Mouse (Mus musculus): ENCODE measurements around the gene Syna.

DNA sequence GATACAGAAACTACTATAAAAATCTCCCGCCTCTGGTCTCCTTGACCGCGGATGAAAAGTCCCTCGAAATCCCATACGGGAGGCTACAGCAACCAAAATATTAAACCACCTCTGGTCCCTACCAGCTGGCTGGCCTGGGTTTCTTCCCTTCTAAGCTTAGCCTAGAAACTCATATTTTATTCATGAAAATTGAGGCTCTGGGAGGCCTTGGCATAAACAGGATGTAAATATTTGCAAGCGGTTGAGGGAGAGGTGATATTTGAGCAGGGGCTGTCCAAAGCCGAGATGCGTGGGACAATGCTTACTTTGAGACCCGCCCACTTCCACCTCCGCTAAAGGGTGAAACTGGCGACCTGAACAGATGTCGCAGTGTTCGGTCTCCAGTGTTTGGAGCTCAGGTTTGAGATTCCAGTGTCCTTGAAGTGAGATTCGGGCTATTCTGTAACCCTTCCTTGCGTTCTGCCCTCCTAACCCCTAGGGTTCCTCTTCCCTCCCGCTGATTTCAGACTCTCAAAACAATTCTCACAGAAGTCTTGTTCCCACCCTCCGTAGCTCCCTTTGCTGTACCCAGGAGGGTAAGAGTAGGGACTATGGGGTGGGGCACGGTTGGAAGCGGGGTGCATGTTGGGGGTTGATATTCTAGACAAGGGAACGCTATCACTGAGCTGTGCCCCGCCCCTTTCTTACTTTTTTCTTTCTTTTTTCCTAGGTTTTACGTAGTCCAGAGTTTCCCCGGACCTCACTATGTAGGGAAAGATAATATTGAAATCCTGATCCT lies 11.9 kb upstream of the Syna start:
- TF ChIP-seq POLR2A (IDR thresholded peaks at IDR 0.05; ENCODE audit: borderline replicate concordance, control insufficient read depth, low read depth, low read length) (no peak), CTCF (IDR thresholded peaks at IDR 0.05; ENCODE audit: control insufficient read depth, insufficient read depth, low read length) (no peak)
